Mouse (Mus musculus) gastrocnemius, postnatal 10 days (tissue): Measurements from ENCODE around the gene Tmem248. TPM values are rescaled to one million over a fixed set of nuclear protein-coding genes. Genes with fewer than 3 reads are reported as not detected.
"Not testable (repeated sequence)": the region's sequence is repeated elsewhere in the genome, so short reads cannot be mapped to it uniquely, and the experiment has no call there.

Experiments used
- DNase-seq: peaks from one replicate; pipeline ENCODE4 v3.0.0; 2021; ENCODE audit warnings: mixed read lengths
- total RNA-seq, 2 experiments: library from RNA; stranded (reverse); gene quantifications; 2 replicates each; pipeline ENCODE4 v1.2.3; 2021

Tmem248 gene
- total RNA-seq, 2 experiments from 2014 or later: 25.2 to 29.9 TPM

DNA sequence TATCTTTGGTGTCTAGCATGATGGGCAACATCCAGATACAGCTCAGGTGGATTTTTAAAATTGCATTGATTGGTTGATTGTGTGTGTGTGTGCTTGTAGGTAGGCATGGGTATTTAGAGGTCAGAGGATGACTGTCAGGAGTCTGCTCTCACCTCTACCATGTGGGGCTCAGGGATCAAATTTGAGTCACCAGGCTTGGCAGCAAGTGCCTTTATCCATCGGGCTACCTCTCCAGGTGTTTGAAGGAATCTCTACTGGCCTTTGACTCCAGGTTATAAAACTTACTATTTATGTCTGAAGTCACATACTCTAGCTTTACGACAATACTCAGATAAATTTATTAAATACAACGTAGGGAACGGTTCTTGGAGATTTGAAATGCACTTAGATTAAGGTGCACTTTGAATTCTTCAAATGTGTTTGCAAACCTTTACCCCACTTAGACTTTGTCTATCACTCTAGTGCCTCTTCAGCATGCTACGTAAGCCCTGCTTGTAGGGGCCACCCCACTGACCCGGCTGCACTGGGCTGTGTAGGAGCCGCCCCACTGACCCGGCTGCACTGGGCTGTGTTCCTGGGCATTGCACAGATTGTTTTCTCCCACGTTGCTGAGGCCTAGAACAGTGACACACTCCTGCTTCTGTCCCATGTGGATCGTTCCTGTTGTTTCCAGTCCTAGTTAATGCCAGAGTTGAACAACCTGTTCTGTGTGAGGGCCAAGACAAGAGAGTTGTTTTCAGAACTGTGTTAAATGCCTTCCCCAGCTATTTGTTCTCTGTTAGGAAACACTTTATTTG lies 16.4 kb upstream of the Tmem248 start:
- DNase-seq: no peak

DNA sequence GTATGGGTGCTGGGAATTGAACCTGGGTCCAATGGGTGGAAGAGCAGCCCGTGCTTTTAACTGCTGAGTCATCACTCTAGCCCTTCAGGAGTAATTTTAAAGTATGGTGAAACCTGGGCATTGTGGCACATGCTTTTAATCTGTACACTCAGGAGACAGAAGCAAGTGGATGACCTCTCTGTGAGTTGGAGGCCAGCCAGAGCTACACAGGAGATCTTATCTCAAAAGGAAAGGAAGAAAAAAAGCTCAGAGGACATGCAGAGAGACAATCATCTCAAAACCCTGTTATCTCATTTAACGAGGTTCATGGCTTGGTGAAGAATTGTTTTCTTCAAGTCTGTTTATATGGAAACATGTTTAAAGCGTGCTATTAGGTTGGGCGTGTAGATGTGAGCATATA lies 12.9 kb upstream of the Tmem248 start:
- DNase-seq: no peak

DNA sequence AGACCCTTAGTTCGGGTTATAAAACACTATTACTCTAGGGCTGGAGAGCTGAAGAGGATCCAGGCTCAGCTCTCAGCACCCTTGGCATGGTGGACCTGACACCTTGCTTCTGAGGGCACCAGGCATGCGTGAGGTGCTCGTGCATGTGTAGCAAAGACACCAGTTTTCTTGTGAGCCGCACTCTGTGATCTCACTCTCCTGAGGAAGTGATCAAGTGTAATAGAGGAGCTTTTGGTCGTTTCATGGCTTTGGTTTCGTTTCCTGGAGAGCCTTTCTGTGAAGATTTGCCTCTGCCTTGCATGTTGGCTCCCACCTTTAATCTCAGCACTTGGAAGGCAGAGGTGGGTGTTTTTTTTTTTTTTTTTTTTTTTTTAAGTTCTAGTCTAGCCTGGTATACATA lies 12.3 kb upstream of the Tmem248 start:
- DNase-seq: no peak

DNA sequence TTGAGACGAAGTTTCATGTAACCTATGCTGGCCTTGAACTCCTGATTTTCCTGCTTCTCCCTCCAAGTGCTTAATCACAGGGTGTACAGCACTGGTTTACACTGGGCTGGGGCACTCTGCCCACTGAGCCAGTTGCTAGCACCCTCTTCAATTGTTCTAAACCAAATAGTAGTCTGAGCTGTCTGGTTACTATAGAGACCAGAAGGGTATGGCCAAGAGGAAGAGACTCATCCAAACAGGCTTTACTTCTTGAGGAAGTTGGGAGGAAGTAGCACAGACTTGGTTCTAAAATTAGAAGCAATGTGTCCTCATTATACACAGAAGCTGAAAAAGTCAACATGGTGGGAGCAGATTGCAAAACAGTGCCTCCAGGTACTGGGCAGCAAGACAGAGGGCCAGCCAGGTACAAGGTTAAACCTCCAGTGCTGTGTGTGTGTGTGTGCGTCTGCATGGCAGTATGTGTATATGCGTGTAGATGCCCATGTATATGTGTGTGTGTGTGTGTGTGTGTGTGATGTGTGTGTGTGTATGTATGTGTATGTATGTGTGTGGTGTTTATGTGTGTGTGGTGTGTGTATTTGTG lies 11.3 kb upstream of the Tmem248 start:
- DNase-seq: no peak

DNA sequence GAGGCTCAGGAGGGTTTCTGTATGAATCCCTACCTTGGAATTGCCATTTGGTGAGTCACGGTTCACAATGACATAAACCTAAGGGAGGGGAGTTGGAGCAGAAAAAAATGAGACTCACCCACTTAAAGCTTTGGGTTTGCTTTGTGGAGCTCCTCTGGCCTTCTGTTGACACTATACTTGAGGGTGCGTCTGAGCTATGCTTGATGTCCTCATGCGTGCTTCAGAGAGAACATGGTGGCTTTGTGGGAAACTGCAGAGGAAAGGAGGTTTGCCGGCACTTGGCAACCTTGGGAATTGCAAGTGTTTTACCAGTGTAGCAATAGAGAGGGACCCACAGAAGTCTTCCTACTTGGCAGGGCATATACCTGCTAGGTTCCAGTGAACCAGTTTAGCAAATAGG lies 9.6 kb upstream of the Tmem248 start:
- DNase-seq: no peak

DNA sequence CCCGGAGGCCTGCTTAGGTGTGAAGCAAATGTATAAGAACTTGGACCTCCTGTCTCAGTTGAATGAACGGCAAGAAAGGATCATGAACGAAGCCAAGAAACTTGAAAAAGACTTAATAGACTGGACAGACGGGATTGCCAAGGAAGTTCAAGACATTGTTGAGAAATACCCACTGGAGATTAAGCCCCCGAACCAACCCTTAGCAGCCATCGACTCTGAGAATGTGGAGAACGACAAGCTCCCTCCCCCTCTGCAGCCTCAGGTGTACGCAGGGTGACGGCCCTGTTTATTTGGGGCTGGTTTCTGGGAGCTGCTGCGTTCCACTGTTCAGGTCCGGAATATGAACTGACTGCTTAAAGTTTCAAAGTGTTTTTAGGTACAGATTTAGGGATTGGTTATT lies 3.9 kb upstream of the Tmem248 start:
- no peak for DNase-seq

DNA sequence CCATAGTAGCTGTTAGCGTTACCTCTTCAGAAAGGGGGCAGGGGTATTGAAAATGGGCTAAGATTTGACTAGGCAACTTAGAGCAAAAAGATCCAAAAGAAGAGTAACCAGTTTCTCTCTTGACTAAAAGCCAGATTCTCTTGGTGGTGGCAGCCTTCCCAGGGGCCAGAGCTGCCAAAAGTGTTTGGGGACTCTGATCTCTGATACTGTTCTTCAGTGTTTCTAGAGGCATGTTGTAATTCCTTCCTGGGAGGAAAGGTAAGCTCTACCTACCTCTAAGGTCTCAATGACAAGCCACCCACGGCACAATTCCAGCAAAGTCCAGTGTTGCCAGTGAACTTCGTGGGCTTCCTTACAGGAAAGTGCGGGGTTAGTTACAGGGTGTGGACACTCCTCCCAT lies 525 bp downstream of the Tmem248 start:
- no peak for DNase-seq

DNA sequence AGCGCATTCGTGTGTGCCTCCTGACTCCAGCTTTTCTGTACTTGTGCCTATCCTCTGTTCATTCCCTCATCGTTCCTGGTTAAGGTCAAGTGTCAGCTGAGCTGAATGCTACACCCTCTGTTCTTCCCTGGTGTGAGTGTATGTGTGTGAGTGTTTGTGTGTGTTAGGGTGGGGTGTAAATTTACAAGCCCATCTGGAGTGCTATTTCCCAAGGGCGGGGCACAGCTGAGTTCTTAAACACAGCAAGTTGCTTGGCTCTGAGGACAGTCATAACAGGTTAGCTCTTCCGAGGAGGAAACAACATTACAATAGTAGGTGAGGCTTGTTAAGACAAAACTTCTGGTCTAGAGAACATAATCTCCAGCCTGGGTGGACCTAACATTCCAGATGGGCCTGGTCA lies 1.5 kb downstream of the Tmem248 start:
- no peak for DNase-seq

DNA sequence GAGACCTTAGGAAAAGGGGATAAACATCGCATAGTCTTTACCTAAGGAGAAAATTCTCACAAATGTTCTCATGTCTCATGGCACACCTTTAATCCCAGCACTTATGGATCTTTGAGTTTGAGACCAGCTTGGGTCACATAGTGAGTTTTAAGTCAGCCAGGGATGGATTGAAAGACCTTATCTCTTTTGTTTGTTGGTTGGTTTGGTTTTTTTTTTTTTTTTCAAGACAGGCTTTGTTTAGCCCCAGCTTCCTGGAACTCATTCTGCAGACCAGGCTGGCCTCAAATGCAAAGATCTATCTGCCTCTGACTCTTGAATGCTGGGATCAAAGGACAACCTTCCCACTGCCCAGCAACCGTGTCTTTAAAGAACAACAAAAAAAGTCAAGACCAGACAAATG lies 4.4 kb downstream of the Tmem248 start:
- DNase-seq: no peak

DNA sequence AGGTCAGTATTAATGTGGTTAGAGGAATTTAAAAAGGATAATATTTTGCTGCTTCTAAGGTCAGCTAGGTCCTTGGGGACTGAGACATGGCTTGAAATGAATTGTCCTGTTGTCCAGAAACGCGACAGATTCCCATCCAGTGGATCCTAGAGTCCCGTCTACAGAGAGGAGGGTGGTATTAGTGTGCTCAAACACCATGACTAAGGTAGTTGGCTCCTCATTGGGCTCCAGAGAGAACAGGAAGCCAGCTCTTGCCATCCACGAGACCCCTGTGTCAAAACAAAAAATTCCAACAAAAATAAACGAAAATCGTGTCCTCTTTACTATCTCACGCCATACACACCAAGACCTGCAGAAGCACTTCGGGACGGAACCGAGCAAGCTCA lies 4.9 kb downstream of the Tmem248 start:
- DNase-seq: no peak

DNA sequence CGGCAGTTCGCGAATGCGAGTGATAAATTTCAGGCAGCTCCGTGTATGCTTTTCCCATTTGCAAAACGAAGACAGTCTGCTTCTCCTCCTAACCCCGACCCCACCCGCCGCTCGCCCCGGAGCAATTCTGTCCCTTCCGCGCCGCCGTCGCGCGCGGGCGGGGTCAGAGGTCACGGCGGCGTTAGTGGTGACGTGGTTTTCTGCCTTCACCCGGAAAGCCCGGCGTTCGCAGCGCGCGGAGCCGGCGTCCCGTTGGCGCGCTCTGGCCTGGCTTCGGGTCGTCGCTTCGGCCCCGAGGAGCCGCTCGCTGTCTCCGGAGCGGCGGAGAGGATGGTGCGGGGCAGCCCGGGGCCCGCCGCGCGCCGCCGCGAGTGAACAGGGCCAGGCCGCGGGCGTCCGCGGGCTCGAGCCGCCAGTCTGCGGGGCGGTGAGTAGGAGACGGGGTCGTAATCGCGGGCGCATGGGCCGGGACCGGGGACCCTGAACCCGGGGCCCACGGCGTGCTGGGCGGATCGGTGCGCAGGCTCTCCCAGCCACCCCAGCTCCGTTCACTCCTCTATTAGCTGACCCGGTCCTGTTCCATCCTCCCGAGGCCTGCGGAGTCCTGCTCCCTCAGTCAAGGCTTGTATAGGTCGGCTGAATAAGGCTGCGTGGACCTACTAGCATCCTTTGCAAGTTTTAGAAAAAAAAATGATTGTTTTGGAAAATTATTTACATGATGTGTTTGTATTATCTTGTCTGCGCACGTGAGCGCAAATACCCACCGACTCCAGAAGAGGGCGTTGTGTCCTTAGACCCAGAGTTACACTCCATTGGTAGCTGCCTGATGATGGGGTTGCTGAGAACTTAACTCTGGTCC lies 5.5 kb downstream of the Tmem248 start:
- peak; percentile 95 for DNase-seq

DNA sequence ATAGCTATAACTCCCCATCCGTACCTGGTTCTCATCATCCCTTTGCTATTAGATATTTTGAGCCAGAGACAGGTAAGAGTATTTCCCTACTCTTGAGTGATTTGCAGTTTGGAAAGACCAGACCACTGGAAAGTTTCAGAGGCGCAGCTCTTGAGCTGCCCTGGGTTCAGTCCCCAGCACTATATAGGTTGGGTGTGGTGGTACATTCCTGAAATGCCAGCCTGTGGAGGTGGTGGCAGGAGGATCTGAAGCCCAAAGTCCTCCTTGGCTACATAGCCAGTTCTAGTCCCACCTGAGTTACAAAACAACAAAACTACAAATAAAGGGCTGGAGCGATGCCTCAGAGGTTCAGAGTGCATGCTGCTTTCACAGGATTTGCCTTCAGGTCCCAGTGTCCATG lies 9.9 kb downstream of the Tmem248 start:
- no peak for DNase-seq

DNA sequence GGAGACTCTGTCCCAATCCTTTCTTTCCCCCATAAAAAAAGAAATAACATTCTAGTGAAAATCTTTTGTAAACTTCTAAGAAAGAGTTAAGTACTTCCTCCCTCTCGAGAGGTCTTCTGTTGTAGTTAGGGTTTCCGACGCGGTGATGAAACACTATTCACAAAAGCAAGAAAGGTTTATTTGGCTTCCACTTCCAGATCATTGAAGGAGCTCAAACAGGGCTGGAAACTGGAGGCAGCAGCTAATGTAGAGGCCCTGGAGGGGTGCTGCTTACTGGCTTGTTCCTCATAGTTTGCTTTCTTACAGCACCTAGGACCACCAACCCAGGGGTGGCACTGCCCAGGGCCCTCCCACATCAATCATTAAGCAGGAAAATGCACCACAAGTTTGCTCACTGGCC lies 11.2 kb downstream of the Tmem248 start:
- DNase-seq: no peak

DNA sequence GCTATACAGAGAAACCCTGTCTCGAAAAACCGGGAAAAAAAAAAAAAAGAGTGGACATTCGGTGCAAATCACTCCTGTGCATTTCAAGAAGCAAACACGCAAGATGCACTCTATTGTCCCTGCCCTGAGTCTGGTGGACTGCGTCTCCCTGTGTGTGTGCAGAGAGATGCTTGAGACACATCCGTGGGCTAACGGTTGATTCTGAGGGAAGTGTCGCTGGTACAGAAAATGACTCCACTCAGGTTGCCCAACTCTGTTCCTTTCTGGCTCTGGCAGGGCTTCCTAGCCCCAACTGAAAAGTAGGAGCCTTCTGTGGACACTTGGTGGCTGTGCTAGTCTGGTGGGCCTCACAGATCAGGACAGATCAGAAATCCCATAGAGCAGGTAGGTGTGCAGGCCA lies 19.4 kb downstream of the Tmem248 start:
- DNase-seq: no peak

DNA sequence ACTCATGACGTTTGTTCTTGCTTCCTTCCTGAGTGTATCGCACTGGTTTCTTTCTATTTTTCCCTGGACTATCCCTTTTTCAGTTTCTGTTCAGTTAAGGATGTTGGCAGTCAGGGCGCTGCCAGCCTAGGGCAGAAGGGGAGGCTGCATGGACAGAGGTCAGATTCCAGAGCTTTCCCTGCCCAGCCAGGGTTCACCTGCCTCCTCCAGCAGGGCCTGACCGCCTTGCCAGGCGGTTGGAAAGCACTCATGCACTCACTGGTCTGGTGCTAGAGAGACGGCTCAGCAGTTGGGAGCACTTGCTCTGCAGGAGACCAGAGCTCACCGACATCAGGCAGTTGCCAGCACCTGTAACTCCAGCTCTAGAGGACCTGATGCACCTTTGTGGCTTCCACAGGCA lies 22.4 kb downstream of the Tmem248 start:
- no peak for DNase-seq

DNA sequence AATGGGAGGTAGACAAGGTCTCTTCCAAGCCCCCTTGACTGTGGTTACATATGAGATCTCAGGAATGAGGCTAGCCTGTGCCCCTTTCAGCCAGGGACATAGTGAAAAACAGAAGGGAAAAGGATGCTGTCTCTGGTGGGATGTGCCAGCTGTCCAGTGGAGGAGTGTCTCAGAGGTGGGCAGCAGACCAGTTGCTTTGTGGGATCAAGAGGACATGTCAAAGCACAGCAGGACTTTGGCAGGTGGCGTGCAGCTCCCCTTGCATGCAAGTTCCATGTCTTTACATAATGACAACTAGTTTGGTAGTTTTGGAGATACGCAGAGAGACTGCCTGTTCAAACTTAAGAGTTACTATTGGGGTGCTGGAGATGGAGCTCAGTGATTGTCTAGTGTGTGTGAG lies 23.0 kb downstream of the Tmem248 start:
- DNase-seq: no peak

DNA sequence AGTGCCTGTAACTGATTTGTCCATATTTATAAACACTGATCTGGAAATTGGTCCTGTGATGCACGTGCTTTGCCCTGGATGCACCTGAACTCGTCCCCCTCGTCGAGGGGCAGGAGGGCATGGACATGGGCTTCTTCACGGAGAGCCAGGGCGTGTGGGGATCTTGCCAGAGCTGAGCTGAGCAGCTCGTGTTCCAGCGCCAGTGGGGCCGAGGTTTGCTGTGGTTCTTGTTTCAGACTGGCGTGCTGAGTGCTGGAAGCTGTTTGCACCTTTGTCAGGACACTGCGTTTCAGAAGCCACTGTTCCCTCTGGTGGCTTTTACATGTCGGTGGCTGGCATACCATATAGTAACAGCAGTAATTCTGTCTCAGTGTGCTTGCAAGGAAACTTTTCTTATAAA lies 24.5 kb downstream of the Tmem248 start:
- DNase-seq: no peak

DNA sequence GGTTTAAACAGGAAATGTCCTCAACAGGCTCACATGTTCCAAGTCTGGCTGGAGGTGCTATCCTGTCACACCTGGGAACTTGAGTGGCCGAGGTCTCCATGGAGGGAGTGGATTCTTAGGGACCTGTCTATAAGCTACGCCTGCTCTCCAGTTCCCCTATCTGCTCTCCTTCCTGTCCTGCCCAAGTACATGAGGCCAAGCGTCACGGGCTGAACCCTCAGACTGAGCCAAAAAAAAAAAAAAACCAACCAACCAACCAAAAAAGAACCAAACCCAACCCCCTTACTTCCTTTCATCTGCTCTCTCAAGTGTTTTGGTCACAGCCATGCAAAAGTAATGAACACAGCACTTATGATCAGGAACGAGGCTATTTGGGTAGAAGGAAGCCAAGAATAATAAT lies 30.9 kb downstream of the Tmem248 start:
- no peak for DNase-seq

DNA sequence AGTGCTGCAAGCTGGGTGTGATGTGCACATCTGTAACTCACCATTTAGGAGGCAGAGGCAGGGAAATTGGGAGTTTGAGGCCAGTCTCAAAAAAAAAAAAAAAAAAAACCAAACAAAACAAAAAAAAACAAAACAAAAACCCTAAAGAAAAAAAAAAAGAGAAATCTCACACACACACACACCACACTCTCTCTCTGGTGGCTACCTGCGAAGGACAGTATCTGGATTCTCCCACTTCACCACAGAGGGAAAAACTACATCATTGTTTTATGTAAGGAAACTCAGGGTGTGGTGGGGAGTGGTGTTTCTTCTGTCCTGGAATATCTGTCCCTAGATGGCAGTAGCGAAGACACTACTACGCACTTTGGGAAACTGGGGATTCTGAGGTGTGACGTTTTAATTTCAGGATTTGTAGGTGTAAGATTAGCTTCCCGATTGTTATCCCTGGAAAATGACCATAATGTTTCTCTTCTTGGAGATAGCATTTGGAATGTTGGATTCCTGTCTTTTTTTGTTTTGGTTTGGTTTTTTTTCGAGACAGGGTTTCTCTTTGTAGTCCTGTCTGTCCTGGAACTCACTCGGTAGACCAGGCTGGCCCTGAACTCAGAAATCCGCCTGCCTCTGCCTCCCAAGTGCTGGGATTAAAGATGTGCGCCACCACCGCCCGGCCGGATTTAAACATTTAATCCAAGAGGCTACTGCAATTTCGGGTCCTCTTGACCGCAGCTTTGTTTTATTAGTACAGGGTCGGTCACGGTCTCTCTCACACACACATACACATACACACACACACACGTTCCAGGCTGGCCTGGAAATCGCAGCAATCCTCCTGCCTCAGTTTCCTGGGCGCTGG lies 37.5 kb downstream of the Tmem248 start:
- no peak for DNase-seq

DNA sequence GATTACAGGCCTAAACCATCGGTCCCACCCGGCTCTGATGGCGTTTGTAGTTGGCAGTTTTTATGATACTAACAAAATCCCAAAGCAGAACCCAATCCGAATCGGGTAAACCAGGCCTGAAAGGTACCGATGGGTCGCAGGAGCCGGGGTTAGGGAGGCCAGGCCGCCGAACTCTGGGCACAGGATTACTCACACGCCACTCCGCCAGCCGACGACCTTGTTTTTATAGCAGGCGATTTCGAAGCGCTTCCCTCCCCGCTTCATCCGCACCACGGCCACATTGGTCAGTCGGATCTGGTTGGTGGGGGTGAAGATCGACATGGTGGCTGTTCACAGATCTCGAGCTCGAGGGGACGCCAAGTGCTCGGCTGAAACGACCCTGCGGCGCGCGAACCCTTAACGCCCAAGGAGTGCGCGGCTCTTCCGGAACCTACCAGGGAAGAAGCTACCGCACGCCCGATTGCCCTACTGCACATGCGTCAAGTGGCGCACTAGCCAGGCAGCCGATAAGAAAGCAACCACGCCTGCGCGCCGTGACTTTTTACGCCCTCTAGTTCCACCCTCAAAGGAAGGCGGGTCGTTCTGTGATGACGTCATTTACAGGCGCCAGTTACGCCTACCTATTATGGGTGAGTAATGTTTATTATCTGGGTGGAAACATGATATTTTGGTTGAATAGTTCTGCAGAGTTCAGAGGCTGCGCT lies 38.3 kb downstream of the Tmem248 start, which contains the start of the genes Sbds and Tyw1:
Sbds (minus strand) TSS at position 514 of the 704 bp plus-strand sequence.
Tyw1 (plus strand) TSS at position 603 of the 704 bp plus-strand sequence.
- DNase-seq: peak; percentile 95

DNA sequence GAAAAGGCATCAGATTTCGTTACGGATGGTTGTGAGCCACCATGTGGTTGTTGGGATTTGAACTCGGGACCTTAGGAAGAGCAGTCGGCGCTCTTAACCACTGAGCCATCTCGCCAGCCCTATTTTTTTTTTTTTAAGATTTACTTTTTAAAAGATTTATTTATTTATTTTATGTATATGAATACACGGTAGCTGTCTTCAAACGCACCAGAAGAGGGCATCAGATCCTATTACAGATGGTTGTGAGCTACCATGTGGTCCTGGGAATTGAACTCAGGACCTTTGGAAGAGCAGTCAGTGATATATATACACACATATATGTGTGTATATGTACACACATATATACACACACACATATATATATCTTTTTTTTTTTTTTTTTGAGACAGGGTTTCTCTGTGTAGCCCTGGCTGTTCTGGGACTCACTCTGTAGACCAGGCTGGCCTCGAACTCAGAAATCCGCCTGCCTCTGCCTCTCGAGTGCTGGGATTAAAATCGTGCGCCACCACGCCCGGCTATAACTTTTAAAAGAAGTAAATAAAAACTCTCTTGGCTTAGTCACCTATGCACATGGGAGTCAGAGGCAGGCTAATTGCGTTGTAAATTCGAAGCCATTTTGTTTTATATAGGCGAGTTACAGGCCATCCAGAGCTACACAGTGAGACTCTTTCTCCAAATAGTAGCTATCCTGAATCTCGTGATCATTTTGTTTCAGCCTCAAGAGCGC lies 39.1 kb downstream of the Tmem248 start:
- not testable (repeated sequence) for DNase-seq
